Mouse (Mus musculus) embryonic fibroblast, embryonic 13.5 days (primary cell): ENCODE results near the gene Gja5.

Experiments used
- CTCF ChIP-seq: IDR thresholded peaks from 2 replicates; pipeline ENCODE4 v1.5.1; 2011; ENCODE audit warnings: mild to moderate bottlenecking, control low read depth, low read length, moderate library complexity, borderline replicate concordance; ENCODE audit not compliant: insufficient read depth
- POLR2A ChIP-seq: IDR thresholded peaks from 2 replicates; pipeline ENCODE4 v1.6.1; 2011; ENCODE audit warnings: low read depth, mild to moderate bottlenecking, control low read depth, low read length, moderate library complexity

DNA sequence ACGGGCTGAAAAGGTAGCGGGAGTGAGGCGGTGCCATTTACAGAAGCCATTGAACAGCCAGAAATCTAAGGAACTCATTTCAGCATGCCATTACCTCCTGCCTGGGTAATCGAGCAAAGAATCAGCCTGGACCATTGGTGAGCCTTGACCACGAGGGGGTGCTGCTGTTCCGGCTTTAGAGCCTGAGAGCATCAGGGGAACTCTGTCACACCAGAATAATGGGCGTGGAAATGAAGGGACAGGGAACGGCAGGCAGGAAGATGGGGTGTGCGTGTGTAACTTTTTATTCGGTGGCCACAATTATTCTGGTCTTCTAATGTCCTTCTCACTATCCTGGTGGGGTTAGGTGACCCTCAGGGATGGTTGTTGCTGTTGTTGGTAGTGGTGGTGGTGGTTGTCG is 34.2 kb downstream of the Gja5 start:
- TF ChIP-seq POLR2A (no peak), CTCF (peak; percentile 97)
